Mouse (Mus musculus) liver, embryonic 12.5 days (tissue): ENCODE measurements around the gene Ctxn1. TPM values are rescaled to one million over a fixed set of nuclear protein-coding genes. Genes with fewer than 3 reads are reported as not detected.

Source experiments
- ATAC-seq: fragments of 200-750 bp; cut with Nextera tagmentation; 2 replicates; pipeline ENCODE4 v1.8.0; 2017; ENCODE audit warnings: moderate number of reproducible peaks, mild to moderate bottlenecking, moderate library complexity
- H3K27ac ChIP-seq: fragments of 300-500 bp; sonication (generic); 2 replicates; pipeline ENCODE4 v1.5.1; 2016; ENCODE audit warnings: mild to moderate bottlenecking
- H3K27me3 ChIP-seq: fragments of 300-500 bp; sonication (generic); replicated peaks from 2 replicates; pipeline ENCODE4 v1.6.1; 2016; ENCODE audit warnings: mild to moderate bottlenecking, moderate library complexity
- H3K36me3 ChIP-seq: fragments of 300-500 bp; sonication (generic); 2 replicates; pipeline ENCODE4 v1.6.1; 2016; ENCODE audit warnings: mild to moderate bottlenecking, moderate library complexity
- H3K4me1 ChIP-seq: fragments of 300-500 bp; sonication (generic); 2 replicates; pipeline ENCODE4 v1.6.1; 2016
- H3K4me2 ChIP-seq: fragments of 300-500 bp; sonication (generic); 2 replicates; pipeline ENCODE4 v1.6.1; 2016; ENCODE audit warnings: mild to moderate bottlenecking, moderate library complexity
- H3K4me3 ChIP-seq: fragments of 300-500 bp; sonication (generic); 2 replicates; pipeline ENCODE4 v1.5.1; 2016; ENCODE audit warnings: mild to moderate bottlenecking, moderate library complexity
- H3K9ac ChIP-seq: fragments of 300-500 bp; sonication (generic); 2 replicates; pipeline ENCODE4 v1.6.1; 2016; ENCODE audit warnings: mild to moderate bottlenecking, moderate library complexity
- H3K9me3 ChIP-seq: fragments of 300-500 bp; sonication (generic); replicated peaks from 2 replicates; pipeline ENCODE4 v1.6.1; 2016; ENCODE audit warnings: mild to moderate bottlenecking, moderate library complexity
- WGBS: fragments of 180-500 bp; shearing (Covaris S2); methylation state at CpG from one replicate; pipeline ENCODE4 v1.1.7; 2016; ENCODE audit not compliant: insufficient replicate concordance; 5-methylcytosine and 5-hydroxymethylcytosine counted together
- polyA plus RNA-seq: library from polyadenylated mRNA; unstranded; fragments of >200 nt; fragmentation: Nextera tagmentation; extraction: Ambion mirVana; gene quantifications from 2 replicates; pipeline ENCODE4 v1.2.1, GENCODE M21; 2016

Gene Ctxn1
- polyA plus RNA-seq, 1 experiment from 2014 or later: 5.5 TPM

DNA sequence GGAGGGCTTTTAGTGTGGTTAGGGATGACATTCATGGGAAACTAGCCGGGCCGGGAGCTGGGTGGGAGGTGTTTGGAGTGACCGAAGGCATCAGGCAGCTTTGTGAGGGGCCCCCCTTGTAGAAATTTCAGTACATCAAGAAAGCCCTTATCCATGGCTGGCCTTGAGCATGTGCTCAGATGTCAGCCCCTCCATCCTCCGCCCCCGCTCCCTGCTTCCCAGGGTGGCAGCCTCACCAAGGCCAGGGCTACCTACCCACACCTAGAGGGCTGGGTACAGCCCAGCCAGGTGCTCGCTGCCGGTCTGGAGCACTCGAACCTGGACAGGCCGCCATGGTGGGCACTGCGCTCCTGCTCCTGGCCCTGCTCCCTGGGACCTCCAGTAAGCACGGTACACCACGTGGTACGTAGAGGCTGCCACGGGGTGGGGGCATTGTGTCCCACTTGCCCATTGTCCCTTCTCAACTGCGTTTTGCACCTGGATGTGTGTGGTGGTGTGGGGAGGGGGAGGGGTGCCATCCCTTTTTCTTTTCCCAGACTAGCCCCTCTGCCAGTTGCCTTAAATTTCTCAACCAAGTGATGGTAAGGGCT is 11.0 kb downstream of the Ctxn1 start, which contains the start of gene Tgfbr3l:
TSS of gene Tgfbr3l (plus strand) at position 264 of the 590 bp plus-strand sequence.
- Histone ChIP-seq H3K4me2 (no peak within 1 kb of the TSS), H3K27ac (no peak within 1 kb of the TSS)

DNA sequence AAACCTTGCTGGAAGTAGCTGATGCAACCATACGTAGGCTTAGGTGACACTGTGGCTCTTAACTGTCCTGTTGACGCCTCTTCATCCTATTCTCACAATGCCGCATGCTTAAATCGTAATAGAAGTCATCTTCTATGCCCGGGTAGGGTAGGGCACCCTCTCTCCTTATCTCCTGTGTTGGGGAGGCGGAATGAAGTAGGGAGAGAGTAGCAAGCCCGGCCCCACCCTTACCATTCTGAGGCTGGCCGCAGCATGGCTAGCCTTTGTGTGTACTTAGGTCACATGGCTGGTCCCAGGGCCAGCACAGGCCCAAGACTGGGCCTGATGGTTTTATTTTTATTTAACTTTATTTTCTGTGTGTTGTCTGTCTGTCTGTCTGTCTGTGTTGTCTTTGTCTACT is 11.8 kb downstream of the Ctxn1 start:
- Histone ChIP-seq H3K36me3 (peaks cover 72% of the 10 kb centered on the region), H3K27me3 (no peaks in the 10 kb centered on the region), H3K4me2 (no peak overlapping the region), H3K4me1 (peaks cover 32% of the 10 kb centered on the region), H3K27ac (no peak overlapping the region), H3K9ac (no peak overlapping the region), H3K4me3 (no peak overlapping the region), H3K9me3 (no peaks in the 10 kb centered on the region)
- no peak for ATAC-seq
- WGBS: 76% methylated on average over 8 of the region's 8 CpGs

More for the DNA sequence above, 11.0 kb downstream of the Ctxn1 start, which contains the start of gene Tgfbr3l:
- WGBS: 79% methylated on average over 15 of the region's 15 CpGs
- no peak within 1 kb of the TSS for H3K4me3 ChIP-seq
- H3K36me3 ChIP-seq: peaks cover 64% of the 10 kb centered on the region
- H3K9me3 ChIP-seq: no peaks in the 10 kb centered on the region
- no peak within 1 kb of the TSS for H3K9ac ChIP-seq
- ATAC-seq: no peak
- no peaks in the 10 kb centered on the region for H3K27me3 ChIP-seq
- peaks cover 37% of the 10 kb centered on the region for H3K4me1 ChIP-seq

DNA sequence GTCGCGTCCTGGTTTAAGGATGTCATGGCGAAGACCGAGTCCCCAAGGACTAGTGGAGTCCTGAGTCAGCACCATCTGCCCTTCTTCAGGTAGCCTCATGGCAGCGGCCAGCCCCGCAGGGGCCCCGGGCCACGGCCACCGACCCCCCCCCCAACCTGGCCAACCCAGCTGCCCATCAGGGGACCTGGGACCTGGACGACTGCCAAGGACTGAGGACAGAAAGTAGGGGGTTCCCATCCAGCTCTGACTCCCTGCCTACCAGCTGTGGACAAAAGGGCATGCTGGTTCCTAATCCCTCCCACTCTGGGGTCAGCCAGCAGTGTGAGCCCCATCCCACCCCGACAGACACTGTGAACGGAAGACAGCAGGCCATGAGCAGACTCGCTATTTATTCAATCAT is 13.3 kb downstream of the Ctxn1 start:
- ATAC-seq: no peak
- peaks cover 84% of the 10 kb centered on the region for H3K36me3 ChIP-seq
- WGBS: 91% methylated on average over 13 of the region's 13 CpGs

DNA sequence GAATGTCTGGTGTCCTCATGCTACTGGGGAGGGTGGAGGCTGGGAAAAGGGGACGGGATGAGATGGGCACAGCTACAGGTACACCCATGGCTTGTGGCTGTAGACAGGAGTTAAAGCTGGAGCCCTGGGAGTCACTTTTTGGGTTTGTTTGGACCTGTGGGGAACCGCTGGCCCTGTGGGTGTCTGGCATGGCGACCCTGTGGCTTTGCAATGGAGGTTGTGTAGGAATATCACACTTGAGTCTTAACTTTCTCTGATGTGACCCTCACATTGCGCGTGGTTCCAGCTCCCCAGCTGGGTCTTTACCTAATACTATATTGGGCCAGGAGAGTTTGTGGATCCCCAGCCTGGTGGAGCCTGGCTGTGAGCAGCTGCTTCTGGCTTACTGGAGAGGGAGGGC is 14.0 kb downstream of the Ctxn1 start:
- peaks cover 89% of the 10 kb centered on the region for H3K36me3 ChIP-seq
- no peaks in the 10 kb centered on the region for H3K27me3 ChIP-seq
- no peak for ATAC-seq
- no peak overlapping the region for H3K9ac ChIP-seq
- H3K27ac ChIP-seq: no peak overlapping the region
- H3K4me2 ChIP-seq: no peak overlapping the region
- 82% methylated on average over 5 of the region's 5 CpGs for WGBS
- peaks cover 28% of the 10 kb centered on the region for H3K4me1 ChIP-seq
- H3K9me3 ChIP-seq: no peaks in the 10 kb centered on the region
- no peak overlapping the region for H3K4me3 ChIP-seq

More for the DNA sequence above, 13.3 kb downstream of the Ctxn1 start:
- no peak overlapping the region for H3K27ac ChIP-seq
- no peak overlapping the region for H3K4me2 ChIP-seq
- no peak overlapping the region for H3K4me3 ChIP-seq
- H3K9ac ChIP-seq: no peak overlapping the region
- peaks cover 28% of the 10 kb centered on the region for H3K4me1 ChIP-seq
- H3K9me3 ChIP-seq: no peaks in the 10 kb centered on the region
- no peaks in the 10 kb centered on the region for H3K27me3 ChIP-seq

DNA sequence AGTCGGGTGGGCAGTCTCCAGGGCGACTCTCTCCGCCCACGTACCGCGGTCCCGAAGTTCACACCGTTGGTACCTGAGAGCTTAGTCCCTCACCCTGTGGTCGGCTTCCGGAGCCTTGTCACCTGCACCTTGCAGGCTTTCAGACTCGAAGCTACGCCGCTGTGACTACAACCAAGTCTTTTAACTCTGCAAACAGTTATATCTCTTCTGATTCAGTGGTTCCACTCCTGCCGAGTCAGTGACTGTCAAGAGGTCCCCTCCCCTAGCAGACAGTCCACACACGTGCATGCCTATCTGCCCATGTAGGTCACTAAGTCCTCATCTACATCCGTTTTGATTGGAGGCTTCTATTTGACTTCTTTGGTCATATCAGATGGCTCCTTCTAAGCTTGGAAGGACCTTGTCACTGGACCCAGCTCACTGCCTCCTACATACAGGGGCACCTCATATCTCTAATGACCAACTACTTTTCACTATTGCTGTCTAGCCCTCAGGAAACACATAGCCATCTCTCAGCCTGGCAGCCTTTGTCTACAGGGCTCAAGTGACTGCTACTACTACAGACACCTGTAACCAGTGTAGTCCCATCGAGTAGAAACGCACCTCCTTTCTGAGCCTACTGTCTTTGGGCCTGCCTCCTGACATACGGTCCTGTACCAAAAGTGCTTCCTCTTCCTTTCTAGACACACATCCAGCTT is 19.7 kb downstream of the Ctxn1 start:
- ATAC-seq: peak; percentile 50
- H3K4me3 ChIP-seq: peak overlapping the region; percentile 82
- H3K36me3 ChIP-seq: peaks cover 38% of the 10 kb centered on the region
- H3K9ac ChIP-seq: peak overlapping the region; percentile 79
- peak overlapping the region; percentile 83 for H3K4me2 ChIP-seq
- no peaks in the 10 kb centered on the region for H3K9me3 ChIP-seq
- H3K27ac ChIP-seq: peak overlapping the region; percentile 96
- peaks cover 30% of the 10 kb centered on the region for H3K4me1 ChIP-seq
- peaks cover 9% of the 10 kb centered on the region; the same call in 1 of the 2 replicates for H3K27me3 ChIP-seq
- 10% methylated on average over 19 of the region's 19 CpGs for WGBS

DNA sequence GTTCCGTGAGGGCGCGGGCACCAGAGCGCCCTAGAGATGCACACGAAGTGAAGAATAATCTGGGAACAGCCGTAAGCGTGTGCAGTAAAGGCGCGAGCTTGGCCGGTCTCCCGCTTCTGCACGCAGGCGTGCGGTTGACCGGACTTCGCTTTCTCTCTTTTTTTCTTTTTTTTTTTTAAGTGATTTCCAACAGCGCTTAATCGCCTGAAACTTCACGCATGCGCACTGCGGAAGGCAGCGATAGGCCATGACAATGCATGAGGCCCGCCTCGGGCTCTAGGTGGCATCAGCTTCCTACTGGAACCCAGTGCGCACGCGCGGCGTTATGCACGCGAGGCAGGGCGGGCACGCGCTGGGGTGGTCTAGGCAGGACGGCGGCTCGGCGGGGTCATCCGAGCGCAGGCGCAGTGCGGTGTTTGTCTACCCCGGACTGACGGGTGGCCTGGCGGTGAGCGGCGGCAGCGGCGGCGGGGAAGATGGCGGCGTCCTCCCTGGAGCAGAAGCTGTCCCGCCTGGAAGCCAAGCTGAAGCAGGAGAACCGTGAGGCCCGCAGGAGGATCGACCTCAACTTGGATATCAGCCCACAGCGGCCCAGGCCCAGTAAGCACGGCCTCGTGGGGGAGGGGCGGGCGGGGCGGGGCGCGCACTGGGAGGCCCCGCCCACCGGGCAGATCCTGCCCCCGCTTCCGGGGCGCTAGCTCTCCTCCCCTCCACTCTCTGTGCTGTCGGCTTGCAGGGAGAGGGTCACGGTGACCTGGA is 20.5 kb downstream of the Ctxn1 start, which contains the start of the genes Map2k7 and Gm49320:
TSS of gene Map2k7 (plus strand) at position 307 of the 759 bp plus-strand sequence.
TSS of gene Gm49320 (plus strand) at position 432 of the 759 bp plus-strand sequence.
- peaks cover 30% of the 10 kb centered on the region for H3K4me1 ChIP-seq
- ATAC-seq: peak; percentile 91
- peak within 1 kb of the TSS; percentile 82 for H3K4me3 ChIP-seq
- peak within 1 kb of the TSS; percentile 96 for H3K27ac ChIP-seq
- peaks cover 31% of the 10 kb centered on the region for H3K36me3 ChIP-seq
- H3K4me2 ChIP-seq: peak within 1 kb of the TSS; percentile 83
- peaks cover 14% of the 10 kb centered on the region; the same call in 1 of the 2 replicates for H3K27me3 ChIP-seq
- H3K9me3 ChIP-seq: no peaks in the 10 kb centered on the region
- under 1% methylated on average over 71 of the region's 71 CpGs for WGBS
- H3K9ac ChIP-seq: peak within 1 kb of the TSS; percentile 79

DNA sequence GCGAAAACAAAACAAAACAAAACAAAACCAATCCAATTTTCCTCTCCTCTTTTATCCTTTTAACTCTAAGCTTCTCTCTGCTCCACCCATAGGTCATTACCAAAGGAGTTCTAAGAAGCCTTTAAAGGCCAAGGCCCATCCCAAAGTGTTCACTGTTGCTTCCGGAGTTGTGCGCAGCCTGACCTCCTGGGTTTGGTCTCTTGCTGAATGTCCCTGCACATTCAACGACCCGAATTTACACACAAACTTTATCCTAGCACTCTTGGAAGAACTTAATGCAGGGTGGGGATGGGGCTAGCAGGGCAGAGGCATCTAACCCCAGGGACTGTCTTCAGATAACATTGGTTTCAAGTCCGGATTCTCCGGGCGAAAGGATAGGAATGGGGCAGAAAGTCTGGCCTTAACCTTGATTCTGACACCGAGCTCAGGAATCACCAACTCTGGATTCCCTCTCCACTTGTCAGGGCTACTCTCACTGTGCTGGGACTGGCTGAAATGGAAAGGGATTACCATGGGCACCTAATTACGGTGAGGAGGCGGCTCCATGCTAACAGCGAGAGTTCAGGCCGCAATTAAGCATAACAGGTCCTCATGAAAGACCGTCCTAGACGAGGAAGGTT is 21.1 kb downstream of the Ctxn1 start:
- peak overlapping the region; percentile 96 for H3K27ac ChIP-seq
- peaks cover 30% of the 10 kb centered on the region for H3K4me1 ChIP-seq
- 19% methylated on average over 15 of the region's 15 CpGs for WGBS
- H3K4me3 ChIP-seq: peak overlapping the region; percentile 82
- no peaks in the 10 kb centered on the region for H3K9me3 ChIP-seq
- H3K36me3 ChIP-seq: peaks cover 24% of the 10 kb centered on the region
- peak overlapping the region; percentile 79 for H3K9ac ChIP-seq
- no peak for ATAC-seq
- peak overlapping the region; percentile 83 for H3K4me2 ChIP-seq
- peaks cover 14% of the 10 kb centered on the region; the same call in 1 of the 2 replicates for H3K27me3 ChIP-seq

DNA sequence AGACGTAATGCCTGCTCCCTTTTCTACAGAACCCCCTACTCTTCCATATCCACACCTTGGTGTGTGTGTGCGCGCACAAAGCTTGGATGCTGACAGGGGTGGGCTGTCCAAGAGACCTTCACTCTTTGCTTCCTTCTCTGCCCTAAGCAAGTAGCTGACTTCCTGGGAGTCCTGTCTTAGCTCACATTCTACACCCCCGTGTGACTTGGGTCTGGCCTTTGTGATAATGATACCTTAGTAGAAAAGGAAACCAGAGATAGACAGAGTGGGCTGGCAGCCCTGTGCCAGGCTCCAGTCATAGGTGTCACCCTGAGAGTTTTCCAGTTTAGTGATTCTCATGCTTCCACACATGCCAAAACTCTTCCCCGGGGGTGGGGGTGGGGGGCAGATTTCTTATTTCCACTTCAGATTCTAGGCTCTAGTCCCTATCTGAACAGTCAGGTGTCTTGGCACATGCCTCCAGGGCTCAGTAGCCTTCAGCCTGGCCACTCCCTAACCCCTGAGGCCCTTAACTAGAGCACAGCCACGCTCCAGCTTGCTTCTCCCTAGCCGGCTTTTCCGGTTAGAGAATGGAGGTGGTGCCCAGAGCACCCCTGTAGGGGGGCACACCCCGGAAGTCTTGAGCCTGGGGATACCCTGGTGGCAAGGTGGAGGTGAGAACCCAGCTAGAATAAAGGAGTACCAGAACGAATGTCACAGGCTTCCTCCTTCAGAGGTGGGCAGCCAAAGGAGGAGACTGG is 28.3 kb downstream of the Ctxn1 start:
- H3K27me3 ChIP-seq: peaks cover 64% of the 10 kb centered on the region
- no peak overlapping the region for H3K4me3 ChIP-seq
- 40% methylated on average over 10 of the region's 10 CpGs for WGBS
- H3K36me3 ChIP-seq: no peaks in the 10 kb centered on the region
- H3K9ac ChIP-seq: no peak overlapping the region; the same call in 1 of the 2 replicates
- H3K27ac ChIP-seq: no peak overlapping the region
- H3K4me2 ChIP-seq: no peak overlapping the region
- no peaks in the 10 kb centered on the region for H3K9me3 ChIP-seq
- ATAC-seq: peak; percentile 47
- H3K4me1 ChIP-seq: peaks cover 20% of the 10 kb centered on the region

DNA sequence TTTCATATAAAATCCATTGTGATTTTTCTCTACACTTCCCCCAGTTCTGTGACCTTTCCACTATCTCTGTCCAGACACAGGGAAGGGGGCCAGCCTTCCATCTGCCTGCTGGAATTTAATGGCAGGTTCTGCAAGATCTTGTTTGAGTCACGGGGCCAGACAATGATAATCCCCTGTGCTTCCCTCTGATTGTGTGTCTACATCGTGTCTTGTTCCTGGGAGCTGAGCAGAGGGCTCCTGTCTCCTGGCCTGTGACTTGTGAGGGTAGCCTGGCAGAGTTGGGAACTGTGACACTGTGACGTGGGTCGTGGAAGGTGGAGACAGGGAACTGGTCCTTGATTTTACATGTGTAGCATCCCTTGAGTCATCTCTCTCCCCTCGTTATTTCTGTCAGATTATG is 29.3 kb downstream of the Ctxn1 start:
- peaks cover 66% of the 10 kb centered on the region for H3K27me3 ChIP-seq
- no peak overlapping the region for H3K4me2 ChIP-seq
- H3K9me3 ChIP-seq: no peaks in the 10 kb centered on the region
- no peak overlapping the region for H3K9ac ChIP-seq
- H3K4me1 ChIP-seq: peaks cover 20% of the 10 kb centered on the region
- ATAC-seq: no peak
- 55% methylated on average over 5 of the region's 5 CpGs for whole genome bisulfite sequencing
- H3K27ac ChIP-seq: no peak overlapping the region
- H3K36me3 ChIP-seq: no peaks in the 10 kb centered on the region
- no peak overlapping the region for H3K4me3 ChIP-seq

DNA sequence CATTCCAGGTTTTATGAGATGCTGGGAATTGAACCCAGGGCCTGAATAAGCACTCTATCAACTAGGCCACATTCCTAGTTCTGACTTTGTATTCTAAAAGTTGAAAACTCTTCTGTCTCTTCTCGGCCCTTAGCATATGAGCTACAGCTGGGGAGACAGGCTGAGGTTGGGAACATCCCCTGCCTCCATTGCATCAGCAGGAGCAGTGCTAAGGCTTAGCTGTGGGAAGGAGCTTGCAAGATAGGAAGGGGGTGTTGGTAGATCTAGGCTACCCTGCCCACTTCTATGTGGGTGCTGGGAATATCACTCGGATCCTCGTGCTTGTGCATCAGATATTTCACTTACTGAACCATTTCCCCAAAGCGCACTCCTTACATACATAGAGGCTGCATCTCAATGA is 31.2 kb downstream of the Ctxn1 start:
- ATAC-seq: no peak
- H3K27ac ChIP-seq: no peak overlapping the region
- H3K9me3 ChIP-seq: no peaks in the 10 kb centered on the region
- no peaks in the 10 kb centered on the region for H3K36me3 ChIP-seq
- peaks cover 20% of the 10 kb centered on the region for H3K4me1 ChIP-seq
- no peak overlapping the region for H3K9ac ChIP-seq
- H3K27me3 ChIP-seq: peaks cover 69% of the 10 kb centered on the region
- no peak overlapping the region for H3K4me2 ChIP-seq
- no peak overlapping the region for H3K4me3 ChIP-seq
- WGBS: 68% methylated on average over 4 of the region's 4 CpGs

DNA sequence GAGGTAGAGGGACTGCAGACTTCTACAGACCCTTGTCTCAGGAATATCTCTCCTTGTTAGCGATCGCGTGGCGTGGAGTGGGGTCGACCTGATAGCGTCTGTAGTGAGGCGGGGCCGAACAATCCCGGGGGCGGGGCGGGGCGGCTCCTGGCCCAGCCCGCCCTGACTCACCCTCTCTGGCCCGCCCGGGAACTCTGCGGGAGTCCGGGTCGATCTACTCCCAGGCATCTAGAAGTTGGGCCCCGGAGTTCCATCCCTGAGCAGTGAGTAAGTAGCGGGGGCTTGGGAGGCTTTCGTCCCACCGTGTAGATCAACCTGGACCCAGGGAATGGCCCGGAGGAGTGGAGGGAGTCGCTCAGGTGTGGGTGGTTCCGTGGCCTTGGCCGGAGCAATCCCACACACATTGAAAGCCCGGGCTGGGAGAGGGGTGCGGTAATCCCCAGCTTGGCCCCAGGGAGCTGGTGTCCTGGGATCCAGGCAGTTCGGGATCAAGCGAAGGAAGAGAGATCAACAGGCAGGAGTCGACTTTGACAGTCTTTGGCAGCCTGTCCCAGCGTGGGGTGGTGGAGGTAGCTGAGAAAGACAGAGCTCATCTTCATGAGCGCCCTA is 32.2 kb downstream of the Ctxn1 start, which contains the start of gene Lrrc8e:
TSS of gene Lrrc8e (plus strand) at position 89 of the 609 bp plus-strand sequence.
- peak within 1 kb of the TSS; percentile 61 for H3K4me2 ChIP-seq
- H3K9ac ChIP-seq: peak within 1 kb of the TSS; percentile 42; the same call in 1 of the 2 replicates
- H3K27me3 ChIP-seq: peaks cover 71% of the 10 kb centered on the region
- peak; percentile 73 for ATAC-seq
- 9% methylated on average over 33 of the region's 33 CpGs for WGBS
- H3K4me1 ChIP-seq: peaks cover 20% of the 10 kb centered on the region
- no peaks in the 10 kb centered on the region for H3K9me3 ChIP-seq
- no peak within 1 kb of the TSS for H3K27ac ChIP-seq
- H3K4me3 ChIP-seq: peak within 1 kb of the TSS; percentile 32
- H3K36me3 ChIP-seq: no peaks in the 10 kb centered on the region
